Mouse (Mus musculus): ENCODE measurements at regions not wholly inside any gene's neighbourhood (a gene's known extent, or its start where the extent isn't known, plus 50 kb on each side); places are given as distances from the start of the nearest gene placed in this dataset.

DNA sequence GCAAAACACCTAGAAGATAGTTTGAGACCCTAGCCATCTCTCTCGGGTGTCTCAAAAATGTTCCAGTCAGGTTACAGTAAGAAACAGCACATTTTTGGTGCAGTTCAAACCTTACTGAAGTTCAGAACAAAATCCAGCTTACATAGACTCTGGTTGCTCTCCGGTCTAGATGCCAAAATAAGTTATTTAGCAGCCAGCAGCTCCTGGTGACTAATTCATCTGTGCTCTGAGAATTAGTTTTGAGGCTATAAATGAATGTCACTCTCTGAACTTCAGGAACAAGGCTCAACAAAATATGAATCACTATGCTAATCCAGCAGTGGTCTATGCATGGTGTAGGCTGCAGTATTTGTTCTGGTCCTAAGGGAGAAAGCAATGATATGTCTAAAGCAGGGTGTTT, 238.6 kb downstream of the Rnf152 start:
- no peak for DNase-seq (ENCODE audit: low read depth)

GRCm38 (mm10) chr1:105116231-105116630, 240.3 kb downstream of the Rnf152 start:
- no peak for DNase-seq (ENCODE audit: low read depth)

DNA sequence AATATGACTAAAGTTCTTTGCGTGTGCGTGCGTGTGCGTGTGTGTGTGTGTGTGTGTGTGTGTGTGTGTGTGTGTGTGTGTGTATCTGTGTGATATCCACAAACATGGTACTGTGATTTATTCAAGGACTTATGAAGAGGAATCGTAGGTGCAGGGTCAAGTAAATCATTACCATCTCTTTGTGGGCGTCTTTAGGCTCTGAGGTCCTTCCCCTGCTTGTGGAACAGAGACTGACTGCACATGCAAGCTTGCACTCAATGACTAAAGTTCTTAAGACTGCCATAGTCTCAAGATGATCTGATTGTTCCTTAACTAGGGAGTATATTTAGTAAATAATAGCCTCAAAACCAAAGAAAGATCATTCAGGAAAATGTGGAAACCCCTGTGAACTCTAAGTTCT, 241.1 kb downstream of the Rnf152 start:
- no peak for DNase-seq (ENCODE audit: low read depth)

DNA sequence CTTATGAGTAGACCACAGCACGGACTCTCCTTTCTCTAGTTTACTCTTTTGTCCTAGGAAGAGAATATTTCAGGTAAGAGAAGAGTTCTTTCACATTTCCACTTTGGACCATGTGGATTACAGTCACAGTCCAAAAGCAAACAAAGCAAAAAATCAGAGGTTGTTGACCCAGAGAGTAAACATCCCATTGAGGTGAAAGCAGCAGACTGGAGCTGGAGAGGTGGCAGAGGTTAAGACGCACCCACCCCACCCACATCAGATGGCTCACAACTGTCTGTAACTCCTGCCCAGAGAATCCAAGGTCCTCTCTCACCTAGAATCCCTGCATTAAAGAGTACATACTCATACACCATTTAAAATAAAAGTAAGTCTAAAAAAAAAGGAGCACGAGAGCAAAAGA, 241.7 kb downstream of the Rnf152 start:
- DNase-seq (ENCODE audit: low read depth), result no peak

DNA sequence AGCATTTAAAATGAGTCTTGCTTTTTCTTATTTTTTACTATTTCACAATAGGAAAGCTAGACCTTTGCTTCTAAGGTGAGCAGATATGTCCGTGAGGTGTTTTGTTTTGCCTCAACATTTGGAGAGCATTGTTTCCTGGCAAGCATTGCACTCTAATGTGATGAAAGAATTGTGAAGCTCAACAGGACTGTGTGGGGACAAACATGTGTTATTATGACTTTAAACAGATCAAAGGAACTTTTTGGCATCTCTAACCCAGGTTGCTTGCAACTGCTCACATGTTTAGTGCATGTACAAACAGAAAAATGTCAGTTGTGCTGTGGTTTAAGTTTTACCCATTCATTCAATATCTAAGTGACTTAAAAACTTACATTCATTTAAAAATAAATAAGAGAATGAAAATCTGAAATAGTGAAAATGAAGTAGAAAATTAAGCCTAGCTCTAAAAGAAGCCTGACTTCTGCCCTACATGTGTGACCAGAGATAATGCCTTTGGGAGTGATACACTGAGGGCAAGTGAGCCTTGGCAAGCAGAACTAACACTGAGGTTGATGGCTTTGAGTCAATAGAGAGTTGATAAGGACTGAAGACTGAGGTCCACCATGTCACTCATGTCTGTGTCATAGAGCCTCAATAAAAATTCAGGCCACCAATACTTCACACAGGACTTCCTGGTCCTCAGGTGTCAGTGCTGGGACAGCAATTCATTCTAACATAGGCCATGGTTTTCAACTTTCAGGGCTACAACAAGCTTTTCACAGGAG, 243.6 kb downstream of the Rnf152 start:
- no peak for DNase-seq (ENCODE audit: low read depth)

- no peak for DNase-seq (ENCODE audit: low read depth)
These were observed 245.3 kb downstream of the Rnf152 start for GRCm38 (mm10) chr1:105111236-105111635.

DNA sequence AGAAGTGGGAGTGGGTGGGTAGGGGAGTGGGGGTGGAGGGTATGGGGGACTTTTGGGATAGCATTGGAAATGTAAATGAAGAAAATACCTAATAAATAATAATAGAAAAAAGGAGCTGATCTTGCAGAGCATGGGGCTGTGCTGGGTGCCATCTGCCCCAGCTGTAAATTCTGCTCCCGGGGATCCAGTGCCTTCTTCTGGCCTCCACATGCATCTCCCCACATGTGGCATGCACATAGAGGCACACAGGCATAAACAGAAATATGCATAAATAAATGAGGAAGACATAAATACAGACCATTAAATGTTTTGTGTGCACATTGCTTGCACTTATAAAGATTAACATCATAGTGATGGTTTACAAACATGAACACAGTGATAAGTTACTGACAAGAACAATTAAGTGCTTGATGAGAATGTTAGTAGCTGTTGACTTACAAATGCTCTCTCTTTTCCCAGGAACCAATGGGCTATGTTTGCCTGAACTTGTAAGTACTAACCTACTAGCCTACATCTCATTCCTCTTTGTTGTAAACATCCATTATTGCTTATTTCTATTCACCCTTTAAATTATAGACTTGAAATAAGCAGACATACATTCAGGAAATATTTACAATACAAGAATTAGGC, 245.8 kb downstream of the Rnf152 start:
- DNase-seq (ENCODE audit: low read depth), result no peak

GRCm38 (mm10) chr1:105107836-105108235, 248.7 kb downstream of the Rnf152 start:
- DNase-seq (ENCODE audit: low read depth), result no peak

DNA sequence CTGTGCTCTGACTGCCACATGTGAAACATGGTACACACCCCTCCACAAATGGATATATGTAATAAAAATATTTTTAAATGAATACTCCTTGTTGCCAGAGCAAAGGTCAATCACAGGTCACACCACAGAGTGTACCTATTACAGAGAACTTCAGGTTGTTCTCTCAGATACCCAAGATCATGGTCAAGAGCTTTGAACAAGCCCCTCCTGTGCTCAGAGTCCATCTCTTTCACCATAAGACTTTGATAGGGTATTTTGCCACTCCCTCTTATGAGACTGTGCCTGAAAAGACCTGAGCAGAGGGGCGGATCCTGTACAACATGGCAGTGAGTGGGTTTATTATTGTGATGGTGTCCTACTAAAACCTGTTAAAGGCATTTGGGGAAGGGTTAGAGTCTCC, 249.3 kb downstream of the Rnf152 start:
- DNase-seq (ENCODE audit: low read depth), result no peak

DNA sequence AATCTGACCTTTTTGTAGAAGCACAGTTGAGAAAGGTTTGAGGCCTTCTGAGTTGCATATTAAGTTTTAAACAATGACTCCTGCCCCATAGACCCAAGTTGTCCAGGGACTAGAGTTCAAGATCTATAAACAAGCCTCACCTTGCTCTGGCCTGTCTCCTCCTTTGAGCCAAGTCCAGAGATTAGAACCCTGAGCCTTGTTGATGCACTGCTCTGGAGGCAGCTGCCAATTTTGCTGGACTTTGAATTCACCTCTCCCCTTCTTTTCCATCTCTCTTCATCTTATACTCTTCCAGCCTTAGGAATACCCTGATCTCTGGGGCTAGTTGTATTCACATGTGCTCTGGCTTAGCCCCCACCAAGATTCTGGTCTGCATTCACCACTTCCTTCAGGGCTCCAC, 251.3 kb downstream of the Rnf152 start:
- DNase-seq (ENCODE audit: low read depth), result no peak

DNA sequence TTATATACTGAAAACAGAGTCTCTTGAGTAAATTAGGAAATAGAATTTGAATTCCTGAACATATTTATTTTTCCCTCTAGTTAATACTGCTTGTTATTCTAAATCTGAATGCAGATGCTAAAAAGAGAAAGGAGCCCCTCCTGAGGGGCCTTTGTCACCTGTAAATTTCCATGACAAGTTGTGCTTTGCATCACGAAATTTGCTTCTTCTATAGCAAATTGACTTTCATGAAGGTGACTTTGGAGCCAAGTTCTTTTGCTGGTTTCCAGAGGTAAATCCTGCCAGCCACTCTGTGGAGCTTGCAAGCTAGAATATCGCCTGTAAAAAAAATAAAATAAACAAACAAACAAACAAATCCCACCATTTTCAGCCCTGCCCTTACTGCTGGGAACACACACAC, 261.4 kb downstream of the Rnf152 start:
- no peak for DNase-seq (ENCODE audit: low read depth)

- DNase-seq (ENCODE audit: low read depth), result no peak
These were observed 262.0 kb downstream of the Rnf152 start for GRCm38 (mm10) chr1:105094500-105094899.

DNA sequence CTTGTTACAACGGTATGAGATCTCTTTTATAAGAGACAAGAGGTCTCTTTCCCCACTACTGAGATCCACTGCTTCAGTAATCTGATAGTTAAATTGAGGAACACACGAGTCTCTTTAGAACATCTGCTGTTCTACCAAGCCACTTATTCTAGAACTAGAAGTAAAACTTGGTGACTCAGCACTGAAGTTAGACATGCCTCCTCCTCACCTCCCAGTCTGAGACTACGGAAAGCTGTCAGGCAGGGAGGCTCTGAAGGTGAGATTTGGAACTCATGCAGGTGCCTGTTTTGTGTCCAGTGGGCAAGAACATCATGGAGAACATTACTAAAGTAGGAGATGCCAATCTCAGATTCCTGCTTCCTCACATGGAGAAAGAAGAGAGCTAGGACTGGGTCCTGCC, 262.6 kb downstream of the Rnf152 start:
- DNase-seq (ENCODE audit: low read depth), result no peak

DNA sequence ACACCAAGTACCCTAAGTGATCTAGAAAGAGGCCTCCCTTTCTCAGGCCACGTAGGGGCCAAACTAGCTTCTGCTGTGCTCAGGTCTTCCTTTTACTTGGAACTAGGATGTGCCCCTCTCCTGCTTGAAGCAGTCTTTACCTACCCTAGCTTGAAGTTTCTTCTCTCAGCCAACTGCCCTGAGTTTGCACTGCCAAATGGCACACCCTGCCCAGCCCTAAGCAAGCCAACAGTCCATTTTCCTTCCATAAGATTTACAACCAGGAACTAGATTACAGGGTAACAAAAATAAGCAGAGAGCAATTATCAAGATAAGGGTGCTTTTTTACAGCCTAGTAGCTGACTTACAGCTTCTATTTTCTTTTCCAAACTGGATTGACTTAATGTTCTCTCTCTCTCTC, 263.5 kb downstream of the Rnf152 start:
- no peak for DNase-seq (ENCODE audit: low read depth)

DNA sequence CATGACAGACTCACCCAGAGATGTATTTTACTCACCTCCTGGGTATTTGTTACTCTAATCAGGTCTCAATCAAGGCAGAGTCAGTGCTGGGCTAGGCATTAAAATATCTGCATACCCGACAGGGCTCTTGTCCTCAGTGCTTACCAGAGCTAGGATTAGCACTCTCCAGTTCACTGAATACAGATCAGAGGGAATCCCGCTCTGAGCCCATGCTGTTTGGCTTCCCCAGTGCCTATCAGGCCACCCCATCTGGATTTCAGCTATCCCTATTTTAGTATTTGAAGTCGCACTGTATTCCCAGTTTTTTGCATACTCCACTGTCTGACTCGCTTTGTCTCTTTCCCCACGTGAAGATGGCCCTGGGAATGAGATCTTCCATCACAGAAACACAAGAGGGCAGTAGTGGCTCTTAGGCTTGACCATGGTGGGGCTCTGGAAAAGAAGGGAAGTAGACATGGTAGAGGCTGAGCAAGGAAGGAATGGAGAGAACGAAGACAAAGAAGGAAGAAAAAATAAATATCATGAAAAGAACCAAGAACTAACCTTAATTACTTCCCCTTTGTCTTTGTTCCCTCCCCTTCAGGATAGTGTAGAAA, 264.1 kb downstream of the Rnf152 start:
- DNase-seq (ENCODE audit: low read depth), result no peak

DNA sequence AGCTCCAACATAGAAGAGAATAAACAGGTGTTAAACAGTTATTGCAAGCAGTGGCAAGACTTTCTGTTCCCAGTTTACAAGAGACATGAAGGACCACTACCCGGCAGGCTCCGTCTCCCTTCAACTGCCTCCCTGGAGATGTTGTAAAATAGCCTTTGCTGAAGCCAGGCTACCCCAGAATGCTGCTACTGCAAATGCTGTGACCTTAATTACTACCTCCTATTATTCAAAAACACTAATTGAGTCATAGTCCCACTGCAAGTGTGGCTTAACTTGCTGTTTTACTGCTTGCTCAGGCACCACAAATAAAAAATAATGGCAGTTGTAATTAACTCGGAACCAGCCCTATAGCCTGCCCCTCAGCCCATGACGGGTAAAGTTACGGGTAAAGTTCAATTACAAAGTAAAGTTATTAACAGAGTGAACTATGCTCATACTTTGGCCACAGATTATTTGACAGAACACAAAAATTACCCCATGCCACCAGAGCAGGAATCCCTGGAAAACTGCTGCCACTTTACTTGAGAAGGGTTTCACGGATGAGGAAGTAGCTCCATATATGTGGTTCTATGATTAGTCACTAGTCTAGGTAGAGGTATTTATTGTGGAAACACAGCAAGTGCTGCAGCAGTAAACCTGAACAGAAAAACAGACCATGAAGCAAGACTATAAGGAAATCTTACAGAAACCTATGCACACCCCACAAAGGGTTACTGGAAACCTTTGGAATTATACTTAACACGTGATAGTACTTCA, 267.6 kb downstream of the Rnf152 start:
- DNase-seq (ENCODE audit: low read depth), result no peak

DNA sequence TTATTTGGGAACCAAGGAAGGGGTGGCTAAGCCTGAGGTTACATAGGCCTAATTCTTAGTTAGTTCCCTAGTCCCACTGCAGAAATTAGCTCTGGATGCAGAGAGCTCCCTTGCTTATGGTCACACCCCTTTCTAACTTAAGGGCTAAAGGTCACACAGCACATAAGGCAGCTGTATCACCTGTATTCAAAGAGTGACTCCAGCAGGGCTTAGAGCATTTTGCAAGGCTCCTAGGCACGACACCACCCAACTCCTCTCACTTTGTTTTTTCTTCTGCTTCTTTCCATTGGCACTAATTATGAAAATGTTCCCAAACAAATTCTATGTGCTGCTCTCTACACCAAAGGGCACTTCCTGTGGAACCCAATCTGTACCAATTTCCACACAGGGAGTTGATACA, 268.9 kb downstream of the Rnf152 start:
- no peak for DNase-seq (ENCODE audit: low read depth)

GRCm38 (mm10) chr1:105084556-105084955, 272.0 kb downstream of the Rnf152 start:
- DNase-seq (ENCODE audit: low read depth), result no peak

DNA sequence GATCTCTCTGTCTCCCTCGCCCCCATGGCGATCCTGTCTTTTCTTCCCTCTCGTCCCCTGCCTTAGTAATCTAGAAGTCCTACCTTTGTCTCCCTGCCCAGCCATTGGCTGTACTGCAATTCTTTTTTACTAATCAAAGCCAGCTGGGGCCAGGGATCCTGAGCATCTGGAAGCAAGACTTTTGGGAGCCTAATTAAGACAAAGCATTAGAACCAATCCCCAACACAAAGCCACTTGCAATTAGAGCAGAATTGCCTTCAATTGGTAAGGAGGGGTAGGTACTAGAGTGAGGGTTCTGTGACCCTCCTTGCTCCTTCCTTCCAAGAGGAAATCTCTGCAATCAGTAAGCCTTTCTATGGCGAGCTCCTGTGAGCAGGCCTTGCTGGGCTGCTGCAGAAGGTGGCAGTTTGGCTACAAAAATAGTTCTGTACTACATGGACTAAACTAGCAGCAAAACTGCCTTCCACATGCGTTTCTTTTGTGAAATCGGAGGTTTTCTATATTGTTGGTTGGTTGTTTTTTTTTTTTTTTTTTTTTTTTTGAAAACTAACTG, 272.9 kb downstream of the Rnf152 start:
- no peak for DNase-seq (ENCODE audit: low read depth)

DNA sequence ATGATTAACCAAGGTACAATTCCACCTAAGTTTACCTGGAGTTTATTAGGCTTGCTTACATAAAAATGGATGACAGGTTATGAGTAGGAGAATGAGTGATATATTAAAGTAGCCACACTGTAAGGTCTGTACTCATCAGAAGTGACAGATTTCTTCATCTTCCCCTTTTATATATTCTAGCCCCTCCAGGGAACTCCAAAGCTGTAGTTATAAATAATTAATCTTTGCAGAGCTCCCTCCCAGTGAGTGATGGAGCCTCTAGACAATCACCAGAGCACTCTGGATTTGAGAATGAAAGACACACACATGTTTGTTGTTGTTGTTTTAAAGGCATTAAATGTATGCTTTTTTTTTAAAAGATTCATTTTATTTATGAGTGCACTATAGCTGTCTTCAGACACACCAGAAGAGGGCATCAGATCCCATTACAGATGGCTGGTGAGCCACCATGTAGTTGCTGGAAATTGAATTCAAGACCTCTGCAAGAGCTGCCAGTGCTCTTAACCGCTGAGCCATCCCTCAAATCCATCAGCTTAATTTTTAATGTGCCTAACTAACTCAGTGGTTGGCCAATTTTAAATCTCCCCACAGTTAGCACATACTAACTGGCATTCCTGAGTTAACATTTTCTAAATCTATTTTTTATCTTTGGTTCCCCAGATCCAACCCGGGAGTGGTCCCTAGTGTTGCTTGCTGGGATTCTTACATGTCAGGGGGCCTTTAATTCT, 273.5 kb downstream of the Rnf152 start:
- DNase-seq (ENCODE audit: low read depth), result no peak

- DNase-seq (ENCODE audit: low read depth), result no peak
These were observed 274.6 kb downstream of the Rnf152 start for GRCm38 (mm10) chr1:105081942-105082341.

GRCm38 (mm10) chr1:105079437-105079836, 277.1 kb downstream of the Rnf152 start:
- DNase-seq (ENCODE audit: low read depth), result no peak

Measured in gonadal fat pad, adult 2 months (tissue).